Mouse (Mus musculus): ENCODE measurements around the gene Mpv17l. TPM values are rescaled to one million over a fixed set of nuclear protein-coding genes. Genes with fewer than 3 reads are reported as not detected.
"Not testable (repeated sequence)": the region's sequence is repeated elsewhere in the genome, so short reads cannot be mapped to it uniquely, and the experiment has no call there.

Gene Mpv17l
- polyA plus RNA-seq, 1 experiment from 2014 or later = 8.1 TPM

- WGBS = 91% methylated on average over 5 of the region's 5 CpGs
- no peak for ATAC-seq (replicated peaks; ENCODE audit: low FRiP score, low TSS enrichment, low read depth)
- no peak overlapping the region for H3K27ac ChIP-seq (ENCODE audit: low read depth)
Measured at GRCm38 (mm10) chr16:13920093-13920492, 17.1 kb downstream of the Mpv17l start.

GRCm38 (mm10) chr16:13921063-13921462, 18.1 kb downstream of the Mpv17l start:
- 0 out of 2 replicates have a peak, but pooled peaks cover 4% of the 10 kb centered on the region for H3K9me3 ChIP-seq (ENCODE audit: control insufficient read depth, low read length)
- H3K36me3 ChIP-seq (ENCODE audit: control insufficient read depth, insufficient read depth, low read length) = no peaks in the 10 kb centered on the region
- no peak overlapping the region for H3K27ac ChIP-seq (ENCODE audit: low read depth)
- ATAC-seq (replicated peaks; ENCODE audit: low FRiP score, low TSS enrichment, low read depth) = no peak
- H3K27me3 ChIP-seq (replicated peaks; ENCODE audit: control insufficient read depth, insufficient read depth, low read length) = no peaks in the 10 kb centered on the region
- no peaks in the 10 kb centered on the region for H3K4me1 ChIP-seq (replicated peaks; ENCODE audit: control insufficient read depth, insufficient read depth, low read length)
- H3K4me2 ChIP-seq (ENCODE audit: low read length) = no peak overlapping the region
- no peak overlapping the region for H3K4me3 ChIP-seq (ENCODE audit: low read depth, low read length)
- WGBS = 88% methylated on average over 6 of the region's 6 CpGs
- no peak overlapping the region for H3K9ac ChIP-seq (ENCODE audit: low read length)
- DNase-seq (ENCODE audit: low spot score) = no peak

More at GRCm38 (mm10) chr16:13920093-13920492, 17.1 kb downstream of the Mpv17l start:
- no peak overlapping the region for H3K4me3 ChIP-seq (ENCODE audit: low read depth, low read length)
- 0 out of 2 replicates have a peak, but pooled peaks cover 4% of the 10 kb centered on the region for H3K9me3 ChIP-seq (ENCODE audit: control insufficient read depth, low read length)
- H3K4me2 ChIP-seq (ENCODE audit: low read length) = no peak overlapping the region
- no peaks in the 10 kb centered on the region for H3K36me3 ChIP-seq (ENCODE audit: control insufficient read depth, insufficient read depth, low read length)
- no peak overlapping the region for H3K9ac ChIP-seq (ENCODE audit: low read length)
- H3K27me3 ChIP-seq (replicated peaks; ENCODE audit: control insufficient read depth, insufficient read depth, low read length) = no peaks in the 10 kb centered on the region
- no peaks in the 10 kb centered on the region for H3K4me1 ChIP-seq (replicated peaks; ENCODE audit: control insufficient read depth, insufficient read depth, low read length)
- no peak for DNase-seq (ENCODE audit: low spot score)

- 97% methylated on average over 7 of the region's 7 CpGs for WGBS
Measured at GRCm38 (mm10) chr16:13921781-13922180, 18.8 kb downstream of the Mpv17l start.

GRCm38 (mm10) chr16:13922499-13922898, 19.5 kb downstream of the Mpv17l start:
- DNase-seq (ENCODE audit: low spot score); H3K27me3 ChIP-seq (replicated peaks; ENCODE audit: control insufficient read depth, insufficient read depth, low read length); H3K36me3 ChIP-seq (ENCODE audit: control insufficient read depth, insufficient read depth, low read length); H3K4me3 ChIP-seq (ENCODE audit: low read depth, low read length); H3K27ac ChIP-seq (ENCODE audit: low read depth); H3K4me2 ChIP-seq (ENCODE audit: low read length); H3K9ac ChIP-seq (ENCODE audit: low read length); H3K9me3 ChIP-seq (ENCODE audit: control insufficient read depth, low read length); H3K4me1 ChIP-seq (replicated peaks; ENCODE audit: control insufficient read depth, insufficient read depth, low read length); ATAC-seq (replicated peaks; ENCODE audit: low FRiP score, low TSS enrichment, low read depth): not testable (repeated sequence)
- WGBS = 85% methylated on average over 3 of the region's 3 CpGs

More at GRCm38 (mm10) chr16:13921781-13922180, 18.8 kb downstream of the Mpv17l start:
- Histone ChIP-seq H3K9me3 (ENCODE audit: control insufficient read depth, low read length) (0 out of 2 replicates have a peak, but pooled peaks cover 4% of the 10 kb centered on the region), H3K4me3 (ENCODE audit: low read depth, low read length) (no peak overlapping the region), H3K36me3 (ENCODE audit: control insufficient read depth, insufficient read depth, low read length) (no peaks in the 10 kb centered on the region), H3K4me2 (ENCODE audit: low read length) (no peak overlapping the region), H3K9ac (ENCODE audit: low read length) (no peak overlapping the region), H3K27me3 (replicated peaks; ENCODE audit: control insufficient read depth, insufficient read depth, low read length) (no peaks in the 10 kb centered on the region), H3K4me1 (replicated peaks; ENCODE audit: control insufficient read depth, insufficient read depth, low read length) (no peaks in the 10 kb centered on the region), H3K27ac (ENCODE audit: low read depth) (no peak overlapping the region)
- no peak for ATAC-seq (replicated peaks; ENCODE audit: low FRiP score, low TSS enrichment, low read depth)
- no peak for DNase-seq (ENCODE audit: low spot score)

- not testable (repeated sequence) for DNase-seq (ENCODE audit: low spot score); H3K27me3 ChIP-seq (replicated peaks; ENCODE audit: control insufficient read depth, insufficient read depth, low read length); H3K9me3 ChIP-seq (ENCODE audit: control insufficient read depth, low read length); H3K9ac ChIP-seq (ENCODE audit: low read length); H3K4me3 ChIP-seq (ENCODE audit: low read depth, low read length); H3K36me3 ChIP-seq (ENCODE audit: control insufficient read depth, insufficient read depth, low read length); H3K27ac ChIP-seq (ENCODE audit: low read depth); H3K4me2 ChIP-seq (ENCODE audit: low read length); ATAC-seq (replicated peaks; ENCODE audit: low FRiP score, low TSS enrichment, low read depth); H3K4me1 ChIP-seq (replicated peaks; ENCODE audit: control insufficient read depth, insufficient read depth, low read length)
- WGBS = 92% methylated on average over 5 of the region's 5 CpGs
Measured at GRCm38 (mm10) chr16:13922966-13923365, 20.0 kb downstream of the Mpv17l start.

- WGBS = 86% methylated on average over 4 of the region's 4 CpGs
- Histone ChIP-seq H3K4me1 (replicated peaks; ENCODE audit: control insufficient read depth, insufficient read depth, low read length) (no peaks in the 10 kb centered on the region), H3K27me3 (replicated peaks; ENCODE audit: control insufficient read depth, insufficient read depth, low read length) (no peaks in the 10 kb centered on the region), H3K9ac (ENCODE audit: low read length) (no peak overlapping the region), H3K4me2 (ENCODE audit: low read length) (no peak overlapping the region), H3K36me3 (ENCODE audit: control insufficient read depth, insufficient read depth, low read length) (no peaks in the 10 kb centered on the region), H3K4me3 (ENCODE audit: low read depth, low read length) (no peak overlapping the region), H3K27ac (ENCODE audit: low read depth) (no peak overlapping the region), H3K9me3 (ENCODE audit: control insufficient read depth, low read length) (0 out of 2 replicates have a peak, but pooled peaks cover 4% of the 10 kb centered on the region)
- ATAC-seq (replicated peaks; ENCODE audit: low FRiP score, low TSS enrichment, low read depth) (no peak), DNase-seq (ENCODE audit: low spot score) (no peak)
Measured at GRCm38 (mm10) chr16:13927456-13928075, 24.6 kb downstream of the Mpv17l start.

GRCm38 (mm10) chr16:13940139-13940846, 37.3 kb downstream of the Mpv17l start:
- H3K36me3 ChIP-seq (ENCODE audit: control insufficient read depth, insufficient read depth, low read length) = no peaks in the 10 kb centered on the region
- ATAC-seq (replicated peaks; ENCODE audit: low FRiP score, low TSS enrichment, low read depth) (peak; percentile 98), DNase-seq (ENCODE audit: low spot score) (peak; percentile 73)
- H3K4me3 ChIP-seq (ENCODE audit: low read depth, low read length) = peak overlapping the region; percentile 60
- peaks cover 2% of the 10 kb centered on the region; the same call in 1 of the 2 replicates for H3K4me1 ChIP-seq (replicated peaks; ENCODE audit: control insufficient read depth, insufficient read depth, low read length)
- H3K27me3 ChIP-seq (replicated peaks; ENCODE audit: control insufficient read depth, insufficient read depth, low read length) = peaks cover 10% of the 10 kb centered on the region; the same call in 1 of the 2 replicates
- H3K4me2 ChIP-seq (ENCODE audit: low read length) = peak overlapping the region; percentile 99
- WGBS = 6% methylated on average over 28 of the region's 28 CpGs
- no peaks in the 10 kb centered on the region for H3K9me3 ChIP-seq (ENCODE audit: control insufficient read depth, low read length)
- peak overlapping the region; percentile 55 for H3K9ac ChIP-seq (ENCODE audit: low read length)
- H3K27ac ChIP-seq (ENCODE audit: low read depth) = no peak overlapping the region

GRCm38 (mm10) chr16:13940847-13941395, 38.0 kb downstream of the Mpv17l start:
- 3% methylated on average over 34 of the region's 34 CpGs for WGBS
- DNase-seq (ENCODE audit: low spot score) (peak; percentile 67), ATAC-seq (replicated peaks; ENCODE audit: low FRiP score, low TSS enrichment, low read depth) (peak; percentile 82)
- Histone ChIP-seq H3K27me3 (replicated peaks; ENCODE audit: control insufficient read depth, insufficient read depth, low read length) (peaks cover 10% of the 10 kb centered on the region; the same call in 1 of the 2 replicates), H3K4me1 (replicated peaks; ENCODE audit: control insufficient read depth, insufficient read depth, low read length) (peaks cover 2% of the 10 kb centered on the region; the same call in 1 of the 2 replicates), H3K9me3 (ENCODE audit: control insufficient read depth, low read length) (no peaks in the 10 kb centered on the region), H3K4me2 (ENCODE audit: low read length) (peak overlapping the region; percentile 99), H3K36me3 (ENCODE audit: control insufficient read depth, insufficient read depth, low read length) (no peaks in the 10 kb centered on the region), H3K9ac (ENCODE audit: low read length) (peak overlapping the region; percentile 55), H3K4me3 (ENCODE audit: low read depth, low read length) (peak overlapping the region; percentile 60), H3K27ac (ENCODE audit: low read depth) (no peak overlapping the region)
